Mouse (Mus musculus) neural tube, embryonic 14.5 days (tissue): ENCODE results near the gene Stoml2. TPM values are rescaled to one million over a fixed set of nuclear protein-coding genes. Genes with fewer than 3 reads are reported as not detected.

Source experiments
- polyA plus RNA-seq: library from polyadenylated mRNA; unstranded; fragments of >200 nt; fragmentation: Nextera tagmentation; extraction: Ambion mirVana; gene quantifications from 2 replicates; pipeline ENCODE4 v1.2.1, GENCODE M21; 2014

The Stoml2 gene
- polyA plus RNA-seq, 1 experiment from 2014 or later: 227 TPM

Other genes with a start within 250 kb of the Stoml2 start
- 0.12 and 0.23 TPM in 2 replicates for gene Fam205a1, start 177.8 kb downstream of the Stoml2 start, polyA plus RNA-seq
- 0.79 and 0.84 TPM in 2 replicates for gene Gm12394, start 174.9 kb downstream of the Stoml2 start, polyA plus RNA-seq
- 2.1 and 4.8 TPM in 2 replicates for gene Fam205c, start 157.5 kb downstream of the Stoml2 start, polyA plus RNA-seq
- gene Phf24, start 115.0 kb downstream of the Stoml2 start, polyA plus RNA-seq: 41.1 and 48.7 TPM in 2 replicates
- gene Dnajb5, start 81.9 kb downstream of the Stoml2 start, polyA plus RNA-seq: 44.1 and 44.7 TPM in 2 replicates
- gene 1700022I11Rik, start 62.1 kb downstream of the Stoml2 start, polyA plus RNA-seq: 0.50 and 1.1 TPM in 2 replicates
- gene Vcp, start 31.2 kb downstream of the Stoml2 start, polyA plus RNA-seq: 435 and 534 TPM in 2 replicates
- 18.9 and 21.6 TPM in 2 replicates for gene Fancg, start 21.2 kb downstream of the Stoml2 start, polyA plus RNA-seq
- 24.6 and 26.4 TPM in 2 replicates for gene Pigo, start 5.9 kb downstream of the Stoml2 start, polyA plus RNA-seq
- 22.8 and 25.2 TPM in 2 replicates for gene Fam214b, start 14.5 kb upstream of the Stoml2 start, polyA plus RNA-seq
- gene Unc13b, start 27.2 kb upstream of the Stoml2 start, polyA plus RNA-seq: 17.5 and 20.3 TPM in 2 replicates
- gene Atp8b5, start 235.4 kb upstream of the Stoml2 start, polyA plus RNA-seq: 0.68 and 0.86 TPM in 2 replicates